Mouse (Mus musculus) retina, postnatal 7 days (tissue): ENCODE results near the gene Pnlip.

Source experiments
- DNase-seq: peaks from one replicate; pipeline ENCODE4 v3.0.0-alpha.2; 2012; ENCODE audit warnings: low read depth, low spot score

The Pnlip gene

GRCm38 (mm10) chr19:58726551-58726950 is 74.3 kb downstream of the Pnlip start:
- no peak for DNase-seq

- no peak for DNase-seq
Measured at GRCm38 (mm10) chr19:58727756-58728155, 75.5 kb downstream of the Pnlip start.

GRCm38 (mm10) chr19:58728445-58729031 is 76.2 kb downstream of the Pnlip start, which contains the start of gene Pnliprp1:
TSS of gene Pnliprp1 (plus strand) at chr19:58728887.
- no peak for DNase-seq
